ENCODE assay signal across 8 mouse cellular contexts in genomic region chr8:84236998-84237473, GRCm38 (mm10). TPM values are rescaled to one million over a fixed set of nuclear protein-coding genes. Genes with fewer than 3 reads are reported as not detected.
DNase-seq lines count a peak whose midpoint lies in the region; ATAC-seq and TF ChIP-seq lines count a peak whose summit lies in the region.

Gene Zswim4, minus strand, starts transcription at chr8:84237055.

- peak within 1 kb of the TSS; percentile 81 for H3K27ac ChIP-seq in forebrain, embryonic 12.5 days
- peak within 1 kb of the TSS; percentile 85 for H3K27ac ChIP-seq in heart, postnatal 0 days (ENCODE audit: low read depth)
- H3K27ac ChIP-seq in liver, embryonic 16.5 days (ENCODE audit: low read length), result peak within 1 kb of the TSS; percentile 81
- H3K27ac ChIP-seq in neural tube, embryonic 13.5 days (replicated peaks), result peak within 1 kb of the TSS; percentile 94
- peak within 1 kb of the TSS; percentile 54 for H3K27ac ChIP-seq in testis, adult 2 months (ENCODE audit: control insufficient read depth, insufficient read depth, low read depth, low read length)

- under 1% methylated on average over 30 of the region's 35 CpGs for WGBS in forebrain, embryonic 12.5 days
- under 1% methylated on average over 35 of the region's 35 CpGs for whole genome bisulfite sequencing in heart, postnatal 0 days
- WGBS in liver, embryonic 16.5 days (ENCODE audit: insufficient replicate concordance), result 2% methylated on average over 35 of the region's 35 CpGs
- WGBS in neural tube, embryonic 13.5 days, result under 1% methylated on average over 35 of the region's 35 CpGs

- H3K27me3 ChIP-seq in E14TG2a.4 (ENCODE audit: insufficient read depth, low read length), result no peaks in the 10 kb centered on the region
- H3K27me3 ChIP-seq in forebrain, embryonic 12.5 days, result no peaks in the 10 kb centered on the region
- H3K27me3 ChIP-seq in heart, postnatal 0 days (ENCODE audit: control insufficient read depth, insufficient read depth, low read length), result no peaks in the 10 kb centered on the region
- no peaks in the 10 kb centered on the region for H3K27me3 ChIP-seq in liver, embryonic 16.5 days (ENCODE audit: control insufficient read depth, insufficient read depth, low read depth, low read length)
- no peaks in the 10 kb centered on the region for H3K27me3 ChIP-seq in neural tube, embryonic 13.5 days
- no peaks in the 10 kb centered on the region for H3K27me3 ChIP-seq in testis, adult 2 months (ENCODE audit: control insufficient read depth, insufficient read depth, low read length)

- peak; percentile 46 for TF ChIP-seq POLR2A in testis, adult 2 months (IDR thresholded peaks at IDR 0.05; ENCODE audit: control insufficient read depth, low read depth, low read length)

- H3K9ac ChIP-seq in forebrain, embryonic 12.5 days, result peak within 1 kb of the TSS; percentile 96
- H3K9ac ChIP-seq in heart, postnatal 0 days (replicated peaks; ENCODE audit: low read depth, low read length), result peak within 1 kb of the TSS; percentile 99
- H3K9ac ChIP-seq in liver, embryonic 16.5 days (ENCODE audit: low read depth, low read length), result peak within 1 kb of the TSS; percentile 97
- H3K9ac ChIP-seq in neural tube, embryonic 13.5 days, result peak within 1 kb of the TSS; percentile 97

- peak; percentile 79; the same call in 1 of the 2 replicates for TF ChIP-seq EP300 in heart, postnatal 0 days (IDR thresholded peaks at IDR 0.05; ENCODE audit: low read depth)

- H3K36me3 ChIP-seq in E14TG2a.4 (ENCODE audit: insufficient read depth, low read length), result peaks cover 36% of the 10 kb centered on the region
- peaks cover 29% of the 10 kb centered on the region for H3K36me3 ChIP-seq in forebrain, embryonic 12.5 days (replicated peaks)
- 0 out of 2 replicates have a peak, but pooled peaks cover 11% of the 10 kb centered on the region for H3K36me3 ChIP-seq in heart, postnatal 0 days (replicated peaks; ENCODE audit: control insufficient read depth, insufficient read depth, low read length)
- no peaks in the 10 kb centered on the region for H3K36me3 ChIP-seq in liver, embryonic 16.5 days (ENCODE audit: control insufficient read depth, insufficient read depth)
- peaks cover 29% of the 10 kb centered on the region for H3K36me3 ChIP-seq in neural tube, embryonic 13.5 days
- no peaks in the 10 kb centered on the region for H3K36me3 ChIP-seq in testis, adult 2 months (ENCODE audit: control insufficient read depth, insufficient read depth, low read length)

- H3K4me3 ChIP-seq in E14TG2a.4 (replicated peaks; ENCODE audit: low read length), result peak within 1 kb of the TSS; percentile 88
- H3K4me3 ChIP-seq in forebrain, embryonic 12.5 days (replicated peaks), result peak within 1 kb of the TSS; percentile 75
- peak within 1 kb of the TSS; percentile 99 for H3K4me3 ChIP-seq in heart, postnatal 0 days (ENCODE audit: low read depth, low read length)
- peak within 1 kb of the TSS; percentile 88 for H3K4me3 ChIP-seq in liver, embryonic 16.5 days (ENCODE audit: low read depth, low read length)
- peak within 1 kb of the TSS; percentile 95 for H3K4me3 ChIP-seq in neural tube, embryonic 13.5 days
- peak within 1 kb of the TSS; percentile 93 for H3K4me3 ChIP-seq in testis, adult 2 months (ENCODE audit: control insufficient read depth, low read depth, low read length)

- TF ChIP-seq CTCF in E14TG2a.4 (conservative IDR thresholded peaks at IDR 0.05; ENCODE audit: low read length), result no peak
- no peak for TF ChIP-seq CTCF in heart, postnatal 0 days (IDR thresholded peaks at IDR 0.05; ENCODE audit: low read depth)
- TF ChIP-seq CTCF in testis, adult 2 months (IDR thresholded peaks at IDR 0.05; ENCODE audit: control insufficient read depth, insufficient read depth, insufficient replicate concordance, low read depth, low read length), result no peak

- H3K4me1 ChIP-seq in E14TG2a.4 (replicated peaks; ENCODE audit: low read depth, low read length), result peaks cover 58% of the 10 kb centered on the region
- peaks cover 37% of the 10 kb centered on the region for H3K4me1 ChIP-seq in forebrain, embryonic 12.5 days
- H3K4me1 ChIP-seq in heart, postnatal 0 days (ENCODE audit: control insufficient read depth, insufficient read depth), result peaks cover 19% of the 10 kb centered on the region; the same call in 1 of the 2 replicates
- H3K4me1 ChIP-seq in liver, embryonic 16.5 days (ENCODE audit: control insufficient read depth, low read depth, low read length), result peaks cover 18% of the 10 kb centered on the region
- peaks cover 53% of the 10 kb centered on the region for H3K4me1 ChIP-seq in neural tube, embryonic 13.5 days (replicated peaks)
- peaks cover 23% of the 10 kb centered on the region for H3K4me1 ChIP-seq in testis, adult 2 months (ENCODE audit: control insufficient read depth, insufficient read depth, low read length)

- peak; percentile 99 for ATAC-seq in forebrain, embryonic 12.5 days (ENCODE audit: low FRiP score)
- peak; percentile 98 for ATAC-seq in heart, postnatal 0 days (ENCODE audit: insufficient read depth, low read depth)
- ATAC-seq in liver, embryonic 16.5 days (ENCODE audit: low read depth), result peak; percentile 99
- peak; percentile 98 for ATAC-seq in neural tube, embryonic 13.5 days (ENCODE audit: low read depth)

- H3K4me2 ChIP-seq in forebrain, embryonic 12.5 days, result peak within 1 kb of the TSS; percentile 79
- peak within 1 kb of the TSS; percentile 89 for H3K4me2 ChIP-seq in heart, postnatal 0 days (ENCODE audit: low read depth, low read length)
- H3K4me2 ChIP-seq in liver, embryonic 16.5 days (ENCODE audit: low read depth, low read length), result peak within 1 kb of the TSS; percentile 96
- H3K4me2 ChIP-seq in neural tube, embryonic 13.5 days, result peak within 1 kb of the TSS; percentile 96

- no peaks in the 10 kb centered on the region for H3K9me3 ChIP-seq in E14TG2a.4 (ENCODE audit: low read length)
- no peaks in the 10 kb centered on the region for H3K9me3 ChIP-seq in forebrain, embryonic 12.5 days
- H3K9me3 ChIP-seq in heart, postnatal 0 days (replicated peaks; ENCODE audit: control insufficient read depth, low read length), result no peaks in the 10 kb centered on the region
- H3K9me3 ChIP-seq in liver, embryonic 16.5 days (replicated peaks; ENCODE audit: control insufficient read depth, low read length), result no peaks in the 10 kb centered on the region
- H3K9me3 ChIP-seq in neural tube, embryonic 13.5 days, result no peaks in the 10 kb centered on the region

- peak; percentile 100 for DNase-seq in c-Kit-positive CD71-positive TER-119-positive erythroid progenitor cells, embryonic 14.5 days (ENCODE audit: low spot score)
- DNase-seq in heart, postnatal 0 days (ENCODE audit: low spot score), result peak; percentile 99
- DNase-seq in kidney, postnatal 4 days, result peak; percentile 97 to 98

RNA-seq across cellular contexts. Expression of gene Zswim4, which starts in this region (rescaled TPM):
- 47.7 and 53.4 TPM in 2 replicates for polyA plus RNA-seq in forebrain, embryonic 12.5 days (2016; fragmentation: Nextera tagmentation; extraction: Ambion mirVana)
- total RNA-seq in heart, postnatal 0 days (2014; rRNA removed; ENCODE audit: low replicate concordance), result 23.8 and 31.4 TPM in 2 replicates
- 4.6 and 5.8 TPM in 2 replicates for polyA plus RNA-seq in heart, postnatal 0 days (2015; fragmentation: Nextera tagmentation; extraction: Ambion mirVana)
- polyA plus RNA-seq in liver, embryonic 16.5 days (2015; fragmentation: Nextera tagmentation; extraction: Ambion mirVana), result 2.2 and 2.8 TPM in 2 replicates
- polyA plus RNA-seq in neural tube, embryonic 13.5 days (2015; fragmentation: Nextera tagmentation; extraction: Ambion mirVana), result 32.9 and 34.7 TPM in 2 replicates
- polyA plus RNA-seq in testis, adult 2 months (2012; rRNA removed), result 16.9 and 17.4 TPM in 2 replicates

Comparison
In these comparisons a context has a peak if more than half of its experiments do, and no peak if none do; other contexts are left out.
1. Peak in every context shown above with its lines: DNase-seq, ATAC-seq, H3K4me3 ChIP-seq and H3K27ac ChIP-seq.